Mouse (Mus musculus) heart, embryonic 10.5 days (tissue): ENCODE results near the gene Ankrd55. TPM values are rescaled to one million over a fixed set of nuclear protein-coding genes. Genes with fewer than 3 reads are reported as not detected.

Source experiments
- DNase-seq: peaks from one replicate; pipeline ENCODE4 v3.0.0-alpha.2; 2017; ENCODE audit warnings: low spot score
- H3K27ac ChIP-seq: fragments of 300-500 bp; sonication (generic); 2 replicates; pipeline ENCODE4 v1.5.1; 2016; ENCODE audit warnings: mild to moderate bottlenecking
- H3K27me3 ChIP-seq: fragments of 300-500 bp; sonication (generic); 2 replicates; pipeline ENCODE4 v1.6.1; 2016; ENCODE audit warnings: mild to moderate bottlenecking; ENCODE audit not compliant: poor library complexity, insufficient read depth, severe bottlenecking
- H3K36me3 ChIP-seq: fragments of 300-500 bp; sonication (generic); 2 replicates; pipeline ENCODE4 v1.6.1; 2016; ENCODE audit warnings: mild to moderate bottlenecking, moderate library complexity
- H3K4me1 ChIP-seq: fragments of 300-500 bp; sonication (generic); 2 replicates; pipeline ENCODE4 v1.6.1; 2016; ENCODE audit warnings: mild to moderate bottlenecking
- H3K4me3 ChIP-seq: fragments of 300-500 bp; sonication (generic); 2 replicates; pipeline ENCODE4 v1.5.1; 2016; ENCODE audit warnings: mild to moderate bottlenecking, moderate library complexity
- H3K9me3 ChIP-seq: fragments of 300-500 bp; sonication (generic); 2 replicates; pipeline ENCODE4 v1.6.1; 2016; ENCODE audit warnings: mild to moderate bottlenecking, moderate library complexity
- WGBS: fragments of 180-500 bp; shearing (Covaris S2); methylation state at CpG from one replicate; pipeline ENCODE4 v1.1.7; 2016; 5-methylcytosine and 5-hydroxymethylcytosine counted together
- polyA plus RNA-seq: library from polyadenylated mRNA; unstranded; fragments of >200 nt; fragmentation: Nextera tagmentation; extraction: Ambion mirVana; gene quantifications from 2 replicates; pipeline ENCODE4 v1.2.1, GENCODE M21; 2016

The Ankrd55 gene
- 0.30 TPM in 1 of 2 replicates, not detected in the other for polyA plus RNA-seq

DNA sequence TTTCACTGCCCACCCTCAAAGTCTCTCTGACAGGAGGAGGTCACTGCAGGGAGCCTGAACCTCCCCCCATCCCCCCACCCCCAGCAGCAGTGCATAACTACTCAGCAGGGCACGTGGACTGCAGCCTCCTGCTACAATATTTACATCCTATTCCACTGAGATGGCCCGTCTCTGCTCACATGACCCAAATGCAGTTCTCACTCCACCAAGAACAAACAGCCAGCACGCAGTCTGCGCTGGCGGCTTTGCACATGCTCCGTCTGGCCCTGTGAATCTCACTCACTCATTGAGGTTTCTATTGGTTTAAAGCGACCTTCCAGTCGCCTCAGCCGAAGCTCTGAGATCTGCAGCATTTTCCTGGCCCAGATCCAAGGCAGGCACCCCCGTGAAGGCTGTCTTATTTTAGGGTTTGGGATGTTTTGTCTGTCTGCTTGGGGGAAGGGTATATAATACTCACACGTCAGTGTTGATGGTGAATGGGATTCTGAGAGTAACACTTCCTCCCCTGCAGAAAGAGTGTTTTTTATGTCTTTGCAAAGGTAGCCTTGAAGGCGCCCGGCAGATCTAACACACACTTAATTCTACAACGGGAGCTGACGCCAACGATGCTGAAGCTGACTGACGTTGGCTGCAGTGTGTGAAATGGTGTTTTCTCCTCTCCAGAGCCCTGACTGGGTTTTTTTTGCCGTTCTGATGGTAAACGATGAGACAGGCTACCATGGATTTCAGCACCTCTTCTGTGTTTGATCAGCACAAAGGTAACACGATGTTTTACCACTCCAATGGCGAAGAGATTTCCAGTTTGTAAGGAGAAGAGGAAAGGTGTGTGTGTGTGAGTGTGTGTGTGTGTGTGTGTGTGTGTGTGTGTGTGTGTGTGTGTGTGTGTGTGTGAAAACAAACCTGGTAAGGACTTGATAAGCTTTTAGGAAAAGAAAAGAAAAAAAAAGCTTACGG is at the start of gene Ankrd55:
Ankrd55 (plus strand) TSS at position 227 of the 954 bp plus-strand sequence.
- peak within 1 kb of the TSS; percentile 48 for H3K4me3 ChIP-seq
- peak within 1 kb of the TSS; percentile 63 for H3K27ac ChIP-seq
- H3K36me3 ChIP-seq: no peaks in the 10 kb centered on the region
- H3K4me1 ChIP-seq: peaks cover 38% of the 10 kb centered on the region
- no peaks in the 10 kb centered on the region for H3K9me3 ChIP-seq
- H3K27me3 ChIP-seq: no peaks in the 10 kb centered on the region
- no peak for DNase-seq
- WGBS: 23% methylated on average over 22 of the region's 22 CpGs

DNA sequence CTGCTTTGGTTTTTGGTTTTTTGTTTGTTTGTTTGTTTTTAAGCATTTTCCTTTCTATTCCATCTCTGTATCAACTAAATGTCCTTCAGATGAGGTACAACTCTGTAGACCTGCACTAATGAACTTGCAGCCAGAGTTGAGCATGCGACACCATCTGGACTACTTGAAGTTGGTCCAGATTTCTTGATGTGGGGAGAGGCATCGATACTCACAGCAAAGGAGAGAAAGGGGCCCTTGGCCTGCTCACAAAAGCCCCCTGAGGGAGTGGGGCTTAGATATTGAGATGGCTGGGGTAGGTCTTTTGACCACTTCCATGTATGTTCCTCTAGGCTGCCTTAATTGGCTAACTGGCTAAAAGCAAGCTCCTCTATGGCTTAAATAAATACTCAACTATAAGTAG is 49.0 kb upstream of the Ankrd55 start:
- Histone ChIP-seq H3K9me3 (no peaks in the 10 kb centered on the region), H3K4me1 (peaks cover 5% of the 10 kb centered on the region; the same call in 1 of the 2 replicates), H3K4me3 (no peak overlapping the region), H3K27me3 (no peaks in the 10 kb centered on the region; the same call in 1 of the 2 replicates), H3K36me3 (no peaks in the 10 kb centered on the region), H3K27ac (no peak overlapping the region)
- DNase-seq: no peak
- WGBS: 87% methylated on average over 2 of the region's 2 CpGs

DNA sequence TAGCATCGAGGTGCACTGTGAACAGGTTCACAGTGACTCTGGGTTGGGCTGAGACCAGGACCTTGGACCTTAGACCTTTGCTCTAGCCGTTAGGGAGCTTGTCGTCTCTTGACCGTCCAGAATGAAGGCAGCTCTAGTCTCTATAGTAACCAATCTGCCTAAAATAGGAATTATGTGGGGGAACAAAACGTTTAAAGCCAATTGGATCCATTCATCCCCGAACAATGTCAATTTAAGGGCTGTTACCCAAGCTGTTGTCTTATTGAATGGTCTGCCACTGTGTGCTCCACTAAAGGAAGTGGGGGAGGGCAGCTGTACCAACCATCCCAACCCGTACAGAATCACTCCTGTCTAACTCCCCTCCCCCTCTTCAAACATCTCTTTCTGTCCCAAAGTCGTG is 46.8 kb upstream of the Ankrd55 start:
- no peak for DNase-seq
- 61% methylated on average over 8 of the region's 8 CpGs for WGBS
- peaks cover 5% of the 10 kb centered on the region; the same call in 1 of the 2 replicates for H3K4me1 ChIP-seq
- 0 out of 2 replicates have a peak, but pooled peaks cover 3% of the 10 kb centered on the region for H3K36me3 ChIP-seq
- H3K9me3 ChIP-seq: no peaks in the 10 kb centered on the region
- no peaks in the 10 kb centered on the region; the same call in 1 of the 2 replicates for H3K27me3 ChIP-seq
- no peak overlapping the region for H3K4me3 ChIP-seq
- no peak overlapping the region for H3K27ac ChIP-seq

DNA sequence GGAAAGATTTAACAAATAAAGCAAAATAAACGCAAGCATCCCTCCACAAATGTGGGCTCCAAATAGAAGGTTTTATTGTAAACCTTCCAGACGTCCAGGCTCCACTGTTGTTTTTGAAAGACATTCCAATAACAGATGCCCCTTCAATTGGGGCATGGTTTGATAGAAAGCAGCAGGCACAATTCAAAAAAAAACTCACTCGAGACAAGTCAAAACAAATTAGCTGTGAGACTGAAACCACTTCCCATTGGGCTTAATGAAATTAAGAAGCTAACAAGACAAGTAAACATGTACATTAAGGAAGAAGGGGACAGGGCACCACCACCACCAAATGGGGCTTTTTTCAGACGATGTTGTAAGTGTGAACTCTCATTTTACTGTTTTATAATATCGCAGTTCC is 43.1 kb upstream of the Ankrd55 start:
- Histone ChIP-seq H3K27me3 (no peaks in the 10 kb centered on the region), H3K27ac (no peak overlapping the region), H3K4me1 (peaks cover 5% of the 10 kb centered on the region; the same call in 1 of the 2 replicates), H3K4me3 (no peak overlapping the region), H3K36me3 (0 out of 2 replicates have a peak, but pooled peaks cover 4% of the 10 kb centered on the region), H3K9me3 (peaks cover 5% of the 10 kb centered on the region; the same call in 1 of the 2 replicates)
- WGBS: 58% methylated on average over 5 of the region's 5 CpGs
- DNase-seq: no peak

DNA sequence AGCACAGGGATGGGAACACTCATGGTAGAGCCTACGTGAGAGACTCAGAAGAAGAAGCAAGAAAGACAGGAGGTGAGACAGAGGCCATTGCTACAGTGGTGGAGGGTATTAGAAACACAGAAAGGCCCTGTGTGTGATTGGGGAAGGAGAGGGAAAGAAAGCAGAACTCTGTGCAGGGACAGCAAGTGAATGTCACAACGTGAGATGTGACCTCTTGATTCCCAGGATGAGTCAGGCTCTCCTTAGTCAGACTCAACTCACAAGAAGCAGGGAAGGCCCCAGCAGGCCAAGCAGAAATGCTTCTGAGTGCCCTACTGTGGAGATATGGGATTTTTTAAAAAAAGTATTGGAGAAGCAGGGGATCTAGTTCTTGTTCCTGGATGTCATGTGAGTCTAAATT is 36.8 kb upstream of the Ankrd55 start:
- Histone ChIP-seq H3K4me3 (no peak overlapping the region), H3K27me3 (no peaks in the 10 kb centered on the region), H3K27ac (no peak overlapping the region), H3K36me3 (0 out of 2 replicates have a peak, but pooled peaks cover under 1% of the 10 kb centered on the region), H3K9me3 (peaks cover 5% of the 10 kb centered on the region; the same call in 1 of the 2 replicates), H3K4me1 (peaks cover 35% of the 10 kb centered on the region)
- no peak for DNase-seq
- WGBS: 33% methylated on average over 2 of the region's 2 CpGs

DNA sequence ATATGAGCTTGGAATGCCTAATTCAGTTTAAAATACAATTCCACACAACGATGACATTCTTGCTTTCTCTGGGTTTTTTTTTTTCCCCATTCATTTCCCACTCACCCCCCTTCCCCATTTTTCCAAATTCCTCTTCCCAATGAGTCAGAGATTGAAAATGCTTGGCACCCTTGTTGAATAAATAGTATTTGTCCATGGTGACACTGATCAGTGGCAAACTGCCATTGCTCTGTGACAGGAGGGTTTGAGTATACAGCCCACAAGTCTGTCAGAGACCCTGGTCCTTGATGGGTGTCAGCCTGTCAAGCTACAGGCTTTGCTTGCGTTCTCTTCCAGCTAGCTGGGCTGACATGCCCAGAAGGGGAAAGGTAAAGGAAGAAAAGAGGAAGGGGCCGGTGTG is 36.2 kb upstream of the Ankrd55 start:
- 78% methylated on average over 3 of the region's 3 CpGs for WGBS
- H3K27ac ChIP-seq: peak overlapping the region; percentile 84; the same call in 1 of the 2 replicates
- no peaks in the 10 kb centered on the region for H3K27me3 ChIP-seq
- H3K36me3 ChIP-seq: no peaks in the 10 kb centered on the region
- H3K4me1 ChIP-seq: peaks cover 35% of the 10 kb centered on the region
- DNase-seq: no peak
- peaks cover 5% of the 10 kb centered on the region; the same call in 1 of the 2 replicates for H3K9me3 ChIP-seq
- no peak overlapping the region for H3K4me3 ChIP-seq

DNA sequence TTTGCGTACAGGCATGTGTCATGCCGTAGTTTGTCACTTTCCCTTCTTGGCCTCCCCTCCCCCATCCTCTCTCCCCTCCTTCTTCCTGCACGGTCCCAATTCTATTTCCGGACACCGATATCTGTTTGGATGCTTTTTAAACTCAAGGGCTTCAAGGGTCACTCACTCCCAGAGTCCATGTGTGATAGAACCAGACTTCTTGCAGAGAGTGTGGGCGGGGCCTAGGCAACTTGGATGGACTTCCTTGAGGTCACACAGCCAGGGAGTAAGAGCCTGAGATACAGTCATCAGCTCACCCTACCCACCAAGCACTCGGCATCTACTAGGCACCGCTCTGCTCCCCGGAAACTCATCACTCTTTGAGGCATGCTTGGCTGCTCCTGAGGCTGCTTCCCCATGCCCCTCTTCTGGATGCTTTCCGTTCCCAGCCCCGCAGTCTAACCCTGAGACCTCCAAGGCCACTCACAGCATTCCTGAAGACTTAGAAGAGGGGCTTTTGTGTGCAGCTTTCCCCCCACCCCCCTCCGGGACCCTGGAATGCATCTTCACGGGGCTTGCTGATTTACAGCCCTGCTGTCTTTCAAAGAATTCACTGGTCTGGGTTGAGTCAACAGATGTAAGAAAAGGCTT is 35.1 kb upstream of the Ankrd55 start:
- Histone ChIP-seq H3K4me3 (peak overlapping the region; percentile 35; the same call in 1 of the 2 replicates), H3K27ac (peak overlapping the region; percentile 84), H3K4me1 (peaks cover 35% of the 10 kb centered on the region), H3K36me3 (no peaks in the 10 kb centered on the region), H3K27me3 (no peaks in the 10 kb centered on the region), H3K9me3 (peaks cover 5% of the 10 kb centered on the region; the same call in 1 of the 2 replicates)
- 26% methylated on average over 13 of the region's 13 CpGs for WGBS
- DNase-seq: peak; percentile 82

DNA sequence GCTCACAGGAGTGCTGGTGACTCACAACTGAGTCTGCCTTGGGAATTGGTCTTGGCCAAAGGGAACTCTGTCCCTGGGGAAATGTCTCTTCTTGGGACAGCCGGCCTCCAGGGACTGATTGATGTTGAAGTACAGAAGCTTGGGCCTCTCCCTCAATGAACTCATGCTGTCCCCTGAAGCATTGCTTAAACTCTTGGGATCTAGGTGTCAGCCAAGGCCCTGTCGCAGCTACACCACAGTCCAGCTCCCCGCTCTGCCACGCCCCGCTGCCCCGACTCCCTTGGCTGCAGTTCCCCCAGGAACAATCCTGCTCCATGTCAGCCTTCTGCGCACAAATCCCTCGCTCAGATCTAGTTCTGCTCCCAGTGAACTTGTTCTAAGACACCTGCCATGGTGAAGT is 34.1 kb upstream of the Ankrd55 start:
- peaks cover 35% of the 10 kb centered on the region for H3K4me1 ChIP-seq
- no peak overlapping the region for H3K4me3 ChIP-seq
- peaks cover 5% of the 10 kb centered on the region; the same call in 1 of the 2 replicates for H3K9me3 ChIP-seq
- WGBS: 76% methylated on average over 8 of the region's 8 CpGs
- H3K27ac ChIP-seq: peak overlapping the region; percentile 62; the same call in 1 of the 2 replicates
- no peaks in the 10 kb centered on the region for H3K36me3 ChIP-seq
- DNase-seq: no peak
- no peaks in the 10 kb centered on the region for H3K27me3 ChIP-seq

DNA sequence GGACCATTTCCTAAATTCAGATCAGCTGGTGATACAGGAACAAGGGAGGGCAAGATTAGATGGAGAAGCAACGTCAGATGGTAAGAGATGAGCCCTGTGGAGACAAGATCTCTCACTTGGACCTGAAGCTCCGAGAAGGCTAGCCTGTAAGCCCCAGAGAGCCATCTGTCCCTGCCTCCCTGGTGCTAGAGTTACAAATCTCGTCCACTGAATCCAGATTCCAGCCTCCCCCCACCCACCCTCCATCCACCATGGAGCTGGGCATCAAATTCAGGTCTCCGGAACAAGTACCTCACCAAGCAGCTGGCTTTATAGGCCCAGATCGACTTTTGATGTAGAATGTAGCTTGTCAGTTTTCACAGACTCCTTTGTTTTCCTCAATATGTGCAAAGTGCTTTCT is 32.4 kb upstream of the Ankrd55 start:
- no peak overlapping the region for H3K4me3 ChIP-seq
- no peaks in the 10 kb centered on the region for H3K9me3 ChIP-seq
- H3K36me3 ChIP-seq: no peaks in the 10 kb centered on the region
- no peak overlapping the region for H3K27ac ChIP-seq
- DNase-seq: no peak
- peaks cover 33% of the 10 kb centered on the region for H3K4me1 ChIP-seq
- 73% methylated on average over 5 of the region's 5 CpGs for WGBS
- H3K27me3 ChIP-seq: no peaks in the 10 kb centered on the region

DNA sequence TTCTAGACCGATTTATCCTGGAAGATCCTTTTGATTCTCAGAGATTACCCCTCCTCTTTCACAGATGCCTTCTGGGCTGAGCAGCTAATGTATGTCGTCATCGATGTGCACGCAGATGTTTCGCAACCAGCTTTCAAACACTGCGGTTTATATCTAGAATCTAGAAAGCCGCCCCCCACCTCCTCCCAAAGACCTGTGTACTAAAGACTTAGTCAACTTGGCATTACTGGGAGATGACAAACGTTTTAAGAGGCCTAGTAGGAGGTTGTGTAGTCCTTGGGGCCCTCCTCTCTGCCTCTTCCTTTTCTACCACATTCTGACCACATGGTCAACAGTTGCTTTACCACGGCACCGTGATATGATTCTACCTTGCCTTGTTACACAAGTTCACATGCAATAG is 29.8 kb upstream of the Ankrd55 start:
- Histone ChIP-seq H3K4me3 (no peak overlapping the region), H3K27me3 (no peaks in the 10 kb centered on the region), H3K4me1 (peaks cover 11% of the 10 kb centered on the region), H3K9me3 (no peaks in the 10 kb centered on the region), H3K36me3 (no peaks in the 10 kb centered on the region), H3K27ac (no peak overlapping the region)
- no peak for DNase-seq
- 88% methylated on average over 10 of the region's 10 CpGs for WGBS

DNA sequence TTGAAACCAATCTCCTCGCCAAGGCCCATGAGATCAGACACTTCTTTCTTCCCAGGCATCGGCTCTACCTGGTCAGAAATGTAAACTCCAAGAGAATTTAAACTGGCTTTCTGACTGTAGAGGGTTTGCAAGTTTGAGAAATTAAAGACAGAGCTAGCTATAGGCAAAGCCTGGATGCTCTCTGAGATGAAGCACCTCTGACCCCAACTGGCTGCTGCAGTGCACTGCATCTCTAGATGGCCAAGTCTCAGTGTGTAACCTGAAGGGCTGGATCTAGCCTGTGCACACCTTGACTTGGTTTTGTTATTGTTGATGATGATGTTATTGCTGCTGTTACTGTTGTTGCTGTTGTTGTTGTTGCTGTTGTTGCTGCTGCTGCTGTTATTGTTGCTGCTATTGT is 28.9 kb upstream of the Ankrd55 start:
- peaks cover 4% of the 10 kb centered on the region for H3K4me1 ChIP-seq
- H3K4me3 ChIP-seq: no peak overlapping the region
- H3K27me3 ChIP-seq: no peaks in the 10 kb centered on the region
- H3K9me3 ChIP-seq: no peaks in the 10 kb centered on the region
- no peak overlapping the region for H3K27ac ChIP-seq
- DNase-seq: no peak
- H3K36me3 ChIP-seq: no peaks in the 10 kb centered on the region
- 44% methylated on average over 2 of the region's 2 CpGs for WGBS

DNA sequence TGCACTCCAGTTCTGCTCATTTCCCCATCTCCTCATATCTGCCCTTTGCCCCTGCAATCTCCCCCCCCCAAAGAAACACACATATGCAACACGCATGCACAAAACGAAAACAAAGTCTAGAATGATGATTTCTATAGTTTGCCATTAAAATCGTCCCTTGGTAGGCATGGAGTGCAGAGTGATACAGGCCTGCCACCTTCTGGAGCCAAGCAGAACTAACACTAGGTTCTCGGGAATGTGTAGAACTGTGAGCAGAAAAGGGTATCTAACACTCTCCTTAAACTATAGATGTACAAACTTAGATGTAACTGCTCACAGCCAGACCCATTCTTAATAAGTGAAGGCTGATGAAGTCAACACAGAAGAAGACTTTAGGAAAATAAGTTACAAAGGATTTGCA is 23.6 kb upstream of the Ankrd55 start:
- no peaks in the 10 kb centered on the region for H3K36me3 ChIP-seq
- H3K27ac ChIP-seq: no peak overlapping the region
- no peak overlapping the region for H3K4me3 ChIP-seq
- no peaks in the 10 kb centered on the region for H3K4me1 ChIP-seq
- H3K9me3 ChIP-seq: no peaks in the 10 kb centered on the region
- 15% methylated on average over 4 of the region's 4 CpGs for WGBS
- no peaks in the 10 kb centered on the region for H3K27me3 ChIP-seq
- no peak for DNase-seq
